Mouse (Mus musculus) E14TG2a.4 (cell line): ENCODE results near the gene Scnn1g.

ENCODE experiments used
- CTCF ChIP-seq: conservative IDR thresholded peaks from 2 replicates; pipeline ENCODE4 v1.5.1; 2014; ENCODE audit warnings: low read length
- POU5F1 ChIP-seq: IDR thresholded peaks from 2 replicates; pipeline ENCODE4 v1.6.1; 2014; ENCODE audit warnings: low read length, borderline replicate concordance

- TF ChIP-seq CTCF, result no peak
- TF ChIP-seq POU5F1, result no peak
Measured at GRCm38 (mm10) chr7:121685140-121685984, 48.9 kb upstream of the Scnn1g start.
